Mouse (Mus musculus) lung, postnatal 0 days (tissue): ENCODE measurements around the gene Lrmda.

Experiments
- CTCF ChIP-seq: IDR thresholded peaks from 2 replicates; pipeline ENCODE4 v1.5.1; 2016; ENCODE audit warnings: antibody characterized with exemption, mild to moderate bottlenecking
- EP300 ChIP-seq: IDR thresholded peaks from 2 replicates; pipeline ENCODE4 v1.6.1; 2016; ENCODE audit warnings: antibody characterized with exemption, mild to moderate bottlenecking, control low read depth

- TF ChIP-seq CTCF (no peak), EP300 (no peak)
These were observed 69.8 kb downstream of the Lrmda start for GRCm38 (mm10) chr14:22089331-22089730.
